Mouse (Mus musculus): ENCODE measurements around the gene Oxsr1. TPM values are rescaled to one million over a fixed set of nuclear protein-coding genes. Genes with fewer than 3 reads are reported as not detected.
"Not testable (repeated sequence)": the region's sequence is repeated elsewhere in the genome, so short reads cannot be mapped to it uniquely, and the experiment has no call there.

Gene Oxsr1
- total RNA-seq, 2 experiments from 2014 or later, result 32.1 to 33.8 TPM

DNA sequence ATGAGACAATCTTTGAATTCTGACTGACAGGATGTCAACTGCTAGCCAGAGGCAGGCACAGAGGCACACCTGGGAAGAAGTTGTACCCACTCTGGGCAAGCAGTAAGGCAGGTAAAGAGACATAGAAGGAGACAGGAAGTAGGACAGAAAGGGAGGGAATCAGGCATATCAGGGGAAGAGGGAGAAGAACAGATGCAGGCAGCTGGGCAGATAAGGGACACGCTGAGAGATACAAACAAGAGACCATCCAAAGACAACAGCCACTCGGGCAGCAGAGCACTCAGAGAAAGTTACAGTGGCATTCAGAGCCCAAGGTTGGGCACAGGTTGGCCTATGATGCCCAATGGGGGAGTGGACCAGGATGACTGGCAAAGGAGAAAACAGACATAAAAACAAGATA is 91.4 kb downstream of the Oxsr1 start:
- no peak for DNase-seq (ENCODE audit: low spot score in 2 of 2)

DNA sequence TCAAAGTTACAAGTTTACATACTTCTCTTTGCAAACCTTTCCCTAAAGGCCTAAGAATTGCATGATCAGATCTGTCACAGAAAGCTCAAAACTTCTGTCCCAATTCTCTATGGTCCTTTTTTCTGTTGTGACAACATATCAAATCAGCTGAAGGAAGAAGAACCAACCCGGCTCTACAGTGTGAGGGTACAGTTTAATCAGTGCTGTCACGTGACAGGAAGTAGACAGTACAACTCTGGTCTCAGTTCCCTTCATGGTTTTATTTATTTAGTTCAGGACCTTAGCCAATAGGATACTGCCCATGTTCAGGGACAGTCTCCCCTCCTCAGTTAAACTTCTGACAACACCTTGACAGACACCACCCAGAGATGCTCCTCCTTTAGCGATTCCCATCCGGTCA is 102.0 kb downstream of the Oxsr1 start:
- DNase-seq (ENCODE audit: low spot score in 2 of 2), result no peak

DNA sequence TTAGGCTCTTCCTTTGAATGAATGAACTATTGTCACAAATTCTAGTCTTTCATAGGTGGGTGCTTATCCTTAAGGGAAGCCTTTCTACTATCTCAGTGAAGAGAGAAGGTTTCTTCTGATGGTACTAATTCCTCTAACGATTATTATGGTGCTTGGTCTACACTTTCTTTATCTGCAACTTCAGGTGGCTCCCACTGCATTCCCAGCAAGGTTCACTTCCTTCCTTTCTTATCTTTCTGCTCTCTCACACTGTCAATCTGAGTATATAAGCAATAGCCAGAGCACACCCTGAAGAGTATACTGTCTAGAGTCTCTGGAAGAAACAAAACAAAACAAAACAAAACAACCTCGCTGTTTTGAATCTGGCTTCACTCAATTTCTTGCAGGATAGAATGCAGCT is 102.6 kb downstream of the Oxsr1 start:
- DNase-seq (ENCODE audit: low spot score in 2 of 2), result no peak

DNA sequence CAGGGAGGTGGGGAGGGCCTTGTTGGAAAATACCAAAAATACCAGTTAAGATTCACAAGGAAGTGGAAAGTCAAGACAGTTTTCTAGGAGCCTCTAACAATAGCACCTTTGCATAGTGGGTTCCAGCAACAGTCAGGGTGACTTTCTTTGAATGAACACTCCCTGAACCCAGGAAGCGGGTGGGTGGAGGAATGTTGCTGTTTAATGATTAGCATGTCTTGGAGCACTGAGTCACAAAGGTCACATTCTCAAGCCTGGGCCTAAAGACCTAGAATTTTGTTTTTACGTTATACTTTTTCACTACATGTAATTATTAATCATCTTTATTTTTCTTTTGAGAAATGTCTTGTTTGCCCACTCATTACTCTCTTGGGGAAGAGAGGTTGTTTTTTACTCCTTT is 106.9 kb downstream of the Oxsr1 start:
- not testable (repeated sequence) for DNase-seq (ENCODE audit: low spot score in 2 of 2)

DNA sequence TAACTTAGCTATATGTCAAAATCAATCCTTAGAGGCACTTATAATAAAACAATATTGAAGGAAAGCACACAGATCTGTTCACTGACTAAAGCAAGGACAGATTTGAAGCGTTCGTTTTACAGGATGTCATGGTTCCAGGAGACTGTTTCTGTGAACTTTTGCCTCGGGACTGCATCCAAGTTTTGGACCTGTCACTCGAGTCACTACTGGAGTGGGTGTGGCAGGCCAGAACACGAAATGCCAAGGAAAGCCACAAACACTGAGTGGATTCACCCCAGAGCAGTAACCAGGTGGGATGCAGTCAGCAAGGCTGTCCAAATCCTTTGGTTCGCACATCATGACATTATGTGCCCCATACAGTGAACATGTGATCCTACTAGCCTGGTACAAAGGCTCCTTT is 107.6 kb downstream of the Oxsr1 start:
- DNase-seq (ENCODE audit: low spot score in 2 of 2), result no peak

DNA sequence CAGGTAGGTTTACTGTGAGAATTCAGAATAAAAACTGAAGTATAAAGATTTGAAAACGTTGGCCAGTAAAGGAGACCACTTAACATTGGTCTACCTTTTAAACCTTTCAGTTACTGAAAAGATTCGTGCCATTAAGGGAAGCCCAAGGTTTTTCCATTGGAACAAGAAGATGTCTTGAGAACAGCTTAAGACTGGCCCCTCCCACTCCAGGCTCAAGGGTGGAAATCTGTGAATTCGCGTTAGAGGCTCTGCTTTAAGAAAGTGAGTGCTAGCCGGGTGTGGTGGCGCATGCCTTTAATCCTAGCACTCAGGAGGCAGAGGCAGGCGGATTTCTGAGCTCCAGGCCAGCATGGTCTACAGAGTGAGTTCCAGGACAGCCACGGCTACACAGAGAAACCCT is 109.2 kb downstream of the Oxsr1 start:
- no peak for DNase-seq (ENCODE audit: low spot score in 2 of 2)

DNA sequence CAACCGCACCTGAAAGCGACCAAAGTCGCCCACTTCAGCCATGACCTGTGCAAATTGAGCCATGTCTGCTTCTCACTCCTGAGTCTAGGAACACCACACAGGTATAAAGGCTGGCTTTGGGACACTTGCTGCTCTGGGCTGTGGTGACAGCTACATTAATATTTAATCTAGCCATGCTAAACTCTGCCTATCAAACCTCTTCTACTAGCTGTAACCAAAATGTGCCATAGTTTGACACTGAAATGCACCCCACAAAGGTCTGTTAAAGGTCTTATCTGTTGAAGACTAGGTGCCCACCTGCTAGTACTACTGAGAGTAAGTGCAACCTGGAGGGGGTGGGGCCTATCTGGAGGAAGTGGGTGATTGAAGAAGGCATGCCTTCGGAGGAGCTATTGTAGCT is 113.2 kb downstream of the Oxsr1 start, which contains the start of gene Slc22a13:
Gene Slc22a13, minus strand, starts transcription at position 101 of the 400 bp plus-strand sequence.
- DNase-seq (ENCODE audit: low spot score in 2 of 2), result no peak

DNA sequence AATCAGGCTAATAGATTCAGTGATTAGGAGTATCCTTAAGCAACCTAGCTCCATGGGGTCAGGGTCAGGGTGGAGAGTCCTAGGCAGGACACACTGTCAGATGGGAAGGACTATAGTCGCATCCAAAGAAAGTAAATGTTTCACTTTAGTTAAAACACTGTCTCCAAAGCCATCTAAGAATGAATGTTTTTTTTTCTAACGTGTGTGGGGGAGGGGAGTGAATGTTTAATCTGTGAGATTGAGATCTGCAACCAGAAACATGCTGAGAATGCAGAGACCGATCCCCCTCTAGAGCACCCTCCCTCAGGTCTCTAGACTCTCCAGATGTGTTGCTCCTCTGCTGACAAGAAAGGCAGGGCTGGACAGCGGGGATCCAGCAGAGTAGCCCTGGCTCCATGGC is 115.1 kb downstream of the Oxsr1 start:
- DNase-seq (ENCODE audit: low spot score in 2 of 2), result no peak

DNA sequence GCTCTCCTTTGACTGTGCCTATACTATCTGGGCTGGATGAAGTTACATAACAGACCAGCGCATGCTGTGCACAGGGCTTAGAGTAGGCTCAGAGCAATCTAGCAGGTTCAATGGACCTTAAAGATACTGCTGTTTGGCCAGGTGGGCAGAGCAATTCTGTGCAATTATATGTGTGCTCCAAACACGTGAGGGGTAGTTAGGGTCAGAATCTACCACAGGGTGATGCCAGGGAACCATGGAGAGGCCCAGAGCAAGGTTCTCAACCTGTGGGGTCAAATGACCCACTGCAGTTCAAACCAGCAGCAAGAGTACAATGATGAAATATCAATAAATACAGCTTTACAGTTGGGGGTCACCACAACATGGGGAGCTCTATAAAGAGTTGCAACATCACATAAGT is 115.6 kb downstream of the Oxsr1 start:
- no peak for DNase-seq (ENCODE audit: low spot score in 2 of 2)

DNA sequence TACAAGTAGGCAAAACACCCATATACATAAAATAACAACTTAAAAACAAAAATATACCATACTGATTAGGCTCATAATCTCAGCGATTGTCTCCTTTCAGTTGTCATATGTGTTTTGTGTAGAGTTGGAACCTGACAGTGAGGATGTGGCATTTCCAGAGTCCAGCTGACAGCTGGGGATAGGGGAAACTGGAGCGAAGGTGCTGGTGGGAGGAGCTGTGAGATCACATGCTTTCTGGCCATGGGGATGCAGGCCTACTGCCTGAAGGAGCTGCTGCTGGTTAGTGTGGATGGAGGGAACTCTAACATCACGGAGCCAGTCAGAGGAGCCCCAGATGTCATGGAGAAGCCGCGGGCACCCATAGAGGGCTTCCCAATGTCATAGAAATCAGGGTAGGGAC is 116.5 kb downstream of the Oxsr1 start:
- no peak for DNase-seq (ENCODE audit: low spot score in 2 of 2)

DNA sequence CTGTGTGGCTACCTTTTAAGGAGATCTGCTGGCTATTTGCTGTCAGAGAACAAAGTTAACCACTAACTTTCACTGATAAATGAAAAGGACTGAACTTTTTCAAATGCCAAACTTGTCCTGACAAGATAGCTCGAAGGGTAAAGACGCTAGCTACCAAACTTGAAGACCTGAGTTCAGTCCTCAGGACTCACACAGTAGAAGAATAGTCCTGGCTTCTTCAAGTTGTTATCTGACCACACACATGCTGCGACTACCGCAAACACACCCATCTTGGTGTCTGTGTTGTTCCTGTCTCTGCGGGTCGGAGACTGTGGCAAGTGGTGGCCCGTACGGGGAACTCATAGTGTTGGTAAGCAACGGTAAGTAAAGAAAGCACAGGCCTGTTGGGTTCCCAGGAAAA is 118.6 kb downstream of the Oxsr1 start:
- no peak for DNase-seq (ENCODE audit: low spot score in 2 of 2)

DNA sequence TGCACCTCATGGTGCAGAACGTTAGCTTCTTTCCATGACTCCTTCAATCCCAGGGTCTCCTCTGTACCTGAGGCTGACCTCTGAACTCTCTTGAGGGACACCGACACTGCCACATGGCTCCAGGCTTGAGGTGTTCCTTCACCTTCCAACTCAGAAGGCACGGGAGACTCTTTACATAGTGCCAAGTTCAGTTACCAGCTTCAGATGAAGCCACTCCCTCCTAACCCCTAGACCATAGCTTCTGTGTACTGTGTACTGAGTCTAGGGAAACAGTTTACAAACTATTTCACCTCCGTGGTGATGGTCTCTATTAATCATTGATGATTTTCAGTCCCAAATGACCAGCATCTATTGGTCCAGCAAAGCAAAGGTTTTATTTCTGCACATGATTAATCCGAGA is 120.6 kb downstream of the Oxsr1 start:
- no peak for DNase-seq (ENCODE audit: low spot score in 2 of 2)

DNA sequence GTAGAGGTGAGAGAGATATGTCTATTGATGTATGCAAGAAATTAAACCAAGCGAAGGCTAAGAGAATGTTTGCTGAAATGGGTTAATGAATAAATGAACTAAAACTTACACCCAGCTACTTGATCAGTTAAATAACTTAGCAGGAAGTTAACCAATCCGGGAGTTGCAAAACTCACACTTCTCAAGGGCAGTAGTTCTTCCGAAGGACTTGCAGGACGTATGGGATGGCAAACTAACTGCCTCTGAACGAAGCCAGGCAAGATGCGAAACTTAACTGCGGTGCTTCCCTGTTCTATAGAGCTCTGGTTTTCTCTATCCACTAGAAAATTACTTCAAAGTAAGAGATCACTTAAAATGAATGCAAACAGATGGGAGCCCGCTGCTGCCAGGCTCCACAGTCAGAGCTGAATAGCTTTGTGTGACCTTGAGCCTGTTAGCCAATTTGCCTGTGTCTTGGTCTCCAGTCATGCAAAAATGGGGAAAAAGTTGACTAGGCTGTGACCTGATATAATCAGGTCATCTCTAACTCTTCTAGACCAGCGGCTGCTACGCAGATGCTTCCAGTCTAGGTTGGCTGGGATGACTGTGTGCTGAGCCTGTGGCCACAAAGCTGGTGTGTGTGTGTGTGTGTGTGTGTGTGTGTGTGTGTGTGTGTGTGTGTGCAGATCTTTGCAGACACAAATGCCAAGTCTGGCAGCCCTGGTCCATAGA is 122.9 kb downstream of the Oxsr1 start:
- DNase-seq (ENCODE audit: low spot score in 2 of 2), result no peak

DNA sequence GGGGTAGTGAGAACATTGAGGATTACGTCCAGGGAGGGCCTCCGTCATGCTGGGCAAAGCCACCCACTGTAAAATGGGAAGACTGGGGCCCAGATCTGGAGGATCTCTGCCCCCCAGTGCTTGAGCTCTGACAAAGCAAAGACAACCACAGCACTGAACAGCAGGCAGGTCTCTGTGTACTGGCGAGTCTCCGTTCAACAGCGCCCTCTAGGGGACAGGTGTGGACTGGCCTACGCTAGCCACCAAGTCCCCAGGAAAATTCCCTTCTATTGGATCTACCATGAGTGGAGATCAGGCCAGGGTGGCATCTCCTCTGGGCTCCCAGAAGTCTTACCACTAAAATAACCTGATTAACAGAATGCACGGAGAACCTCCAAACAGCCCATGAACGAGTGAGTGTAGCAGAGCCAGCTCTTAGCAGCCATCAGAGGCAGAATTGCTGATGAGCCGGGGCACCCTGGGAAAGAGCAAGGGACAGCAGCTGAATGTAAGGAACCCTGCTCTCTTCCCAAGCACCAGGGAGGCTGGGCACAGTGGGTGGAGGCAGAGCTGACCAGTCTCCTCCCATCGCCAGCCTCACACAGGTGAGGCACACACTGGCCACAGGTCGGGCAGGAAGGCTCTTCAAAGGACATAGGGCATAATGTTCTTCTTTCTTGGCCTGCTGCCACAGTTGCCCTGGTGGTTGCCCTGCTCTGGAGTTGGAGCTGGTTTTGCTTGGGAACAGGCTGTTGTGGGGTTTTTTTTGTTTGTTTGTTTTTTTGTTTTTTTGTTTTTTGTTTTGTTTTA is 129.8 kb downstream of the Oxsr1 start:
- DNase-seq (ENCODE audit: low spot score in 2 of 2), result peak; percentile 15 to 45

Other genes with a start within 250 kb of the Oxsr1 start
- 10 to 100 TPM; 13.0 to 13.6 TPM for gene Plcd1, start 228.9 kb downstream of the Oxsr1 start, total RNA-seq (2021)
- gene Dlec1, start 219.9 kb downstream of the Oxsr1 start, total RNA-seq (2021), result 1 to 10 TPM; 2.8 to 4.0 TPM
- gene Acaa1b, start 165.3 kb downstream of the Oxsr1 start, total RNA-seq (2021), result 1 to 10 TPM; 1.3 to 1.5 TPM
- gene Gm47289, start 163.3 kb downstream of the Oxsr1 start, total RNA-seq (2021), result not detected
- not detected for gene Slc22a13, start 113.3 kb downstream of the Oxsr1 start, total RNA-seq (2021)
- gene Acaa1a, start 17.2 kb upstream of the Oxsr1 start, total RNA-seq (2021), result 10 to 100 TPM; 63.9 to 70.5 TPM
- gene Myd88, start 19.0 kb upstream of the Oxsr1 start, total RNA-seq (2021), result 1 to 10 TPM; 6.5 to 7.9 TPM
- 1 to 10 TPM; 4.1 to 4.3 TPM for gene Xylb, start 35.0 kb upstream of the Oxsr1 start, total RNA-seq (2021)
- not detected for gene Slc22a14, start 43.1 kb upstream of the Oxsr1 start, total RNA-seq (2021)
- gene Acvr2b, start 79.7 kb upstream of the Oxsr1 start, total RNA-seq (2021), result 10 to 100 TPM; 15.5 to 16.4 TPM
- 10 to 100 TPM; 23.7 to 24.8 TPM for gene Exog, start 122.5 kb upstream of the Oxsr1 start, total RNA-seq (2021)

Measured in left cerebral cortex, adult 18-20 months (tissue).